Mouse (Mus musculus) bone marrow, adult 2 months (tissue): ENCODE results near the gene Fbln5. TPM values are rescaled to one million over a fixed set of nuclear protein-coding genes. Genes with fewer than 3 reads are reported as not detected.

Source experiments
- H3K27ac ChIP-seq: fragments of 200-500 bp; 2 replicates; pipeline ENCODE4 v1.5.1; 2012; ENCODE audit warnings: low read depth, mild to moderate bottlenecking, control low read depth, inconsistent platforms, low read length; ENCODE audit not compliant: control insufficient read depth, poor library complexity, insufficient read depth
- H3K4me1 ChIP-seq: fragments of 200-500 bp; 2 replicates; pipeline ENCODE4 v1.6.1; 2011; ENCODE audit warnings: low read length; ENCODE audit not compliant: control insufficient read depth, insufficient read depth
- H3K4me3 ChIP-seq: fragments of 200-500 bp; replicated peaks from 2 replicates; pipeline ENCODE3; 2011; ENCODE audit warnings: mild to moderate bottlenecking, low read depth, low read length, control low read depth; ENCODE audit not compliant: control insufficient read depth
- CTCF ChIP-seq: fragments of 200-500 bp; IDR thresholded peaks from 2 replicates; pipeline ENCODE4 v1.5.1; 2011; ENCODE audit warnings: low read length, control low read depth; ENCODE audit not compliant: control insufficient read depth, insufficient read depth
- POLR2A ChIP-seq: fragments of 200-500 bp; IDR thresholded peaks from 2 replicates; pipeline ENCODE4 v1.6.1; 2011; ENCODE audit warnings: low read depth, mild to moderate bottlenecking, control low read depth, low read length, borderline replicate concordance; ENCODE audit not compliant: control insufficient read depth
- WGBS: fragments of 180-500 bp; shearing (Covaris S2); methylation state at CpG from one replicate; pipeline ENCODE4 v1.1.7; 2018; 5-methylcytosine and 5-hydroxymethylcytosine counted together
- polyA plus RNA-seq: library from polyadenylated mRNA; stranded (reverse); fragments of >200 nt; gene quantifications from 2 replicates; pipeline ENCODE4 v1.2.4, GENCODE M21; 2011; ENCODE audit warnings: low replicate concordance; ENCODE audit not compliant: missing spikeins, insufficient read depth, insufficient read length

Fbln5 gene
- polyA plus RNA-seq, 1 experiment, result 19.7 TPM

- TF ChIP-seq CTCF (no peak), POLR2A (no peak)
- no peak overlapping the region for H3K27ac ChIP-seq
- 44% methylated on average over 6 of the region's 6 CpGs for WGBS
Observed at GRCm38 (mm10) chr12:101759440-101760045, 59.3 kb downstream of the Fbln5 start.

GRCm38 (mm10) chr12:101758698-101759097 is 60.2 kb downstream of the Fbln5 start:
- TF ChIP-seq CTCF (no peak), POLR2A (no peak)
- no peak overlapping the region for H3K4me3 ChIP-seq

More at GRCm38 (mm10) chr12:101759440-101760045, 59.3 kb downstream of the Fbln5 start:
- Histone ChIP-seq H3K4me1 (no peaks in the 10 kb centered on the region), H3K4me3 (no peak overlapping the region)

DNA sequence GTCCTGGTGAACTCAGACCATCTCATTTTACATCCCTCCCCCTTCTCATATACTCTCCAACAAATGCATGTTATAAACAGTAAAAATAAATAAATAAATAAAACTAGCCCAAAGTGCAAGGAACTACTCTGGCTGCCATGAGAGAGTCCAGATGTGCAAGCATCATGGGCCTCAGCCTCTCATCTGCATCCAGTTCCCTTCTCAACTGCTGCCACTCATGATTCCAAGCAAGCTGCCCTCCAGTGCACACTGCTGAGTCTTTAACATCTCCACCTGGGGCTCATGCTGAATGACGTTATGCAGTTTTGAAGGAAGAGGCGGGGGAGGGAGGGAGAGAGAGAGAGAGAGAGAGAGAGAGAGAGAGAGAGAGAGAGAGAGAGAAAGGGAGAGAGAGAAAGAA is 76.5 kb downstream of the Fbln5 start:
- no peak overlapping the region for H3K4me3 ChIP-seq
- H3K27ac ChIP-seq, result no peak overlapping the region
- 83% methylated on average over 2 of the region's 2 CpGs for WGBS
- TF ChIP-seq CTCF (no peak), POLR2A (no peak)
- H3K4me1 ChIP-seq, result no peaks in the 10 kb centered on the region

More at GRCm38 (mm10) chr12:101758698-101759097, 60.2 kb downstream of the Fbln5 start:
- no peak overlapping the region for H3K27ac ChIP-seq
- no peaks in the 10 kb centered on the region for H3K4me1 ChIP-seq

- TF ChIP-seq POLR2A (no peak), CTCF (no peak)
- H3K4me1 ChIP-seq, result no peaks in the 10 kb centered on the region
- no peak overlapping the region for H3K4me3 ChIP-seq
- WGBS, result 37% methylated on average over 2 of the region's 2 CpGs
- no peak overlapping the region for H3K27ac ChIP-seq
Observed at GRCm38 (mm10) chr12:101740486-101740885, 78.4 kb downstream of the Fbln5 start.

DNA sequence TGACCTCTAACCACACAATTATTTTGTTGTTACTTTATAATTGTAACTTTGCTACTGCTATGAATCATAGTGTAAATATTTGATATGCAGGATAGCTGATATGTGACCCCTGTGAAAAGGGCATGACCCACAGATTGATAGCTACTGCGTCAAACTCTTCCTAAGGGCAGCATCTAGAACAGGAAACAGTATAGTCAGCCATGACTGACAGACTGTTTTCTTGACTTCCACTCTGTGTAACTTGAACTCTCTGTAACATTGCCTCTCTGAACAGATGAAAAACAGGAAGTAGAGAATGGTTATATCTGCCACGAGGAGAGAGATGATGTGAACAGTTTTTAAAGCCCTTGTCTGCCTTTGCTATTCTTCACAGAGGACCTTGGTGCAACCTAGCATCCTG is 78.8 kb downstream of the Fbln5 start:
- WGBS, result 4% methylated on average over 2 of the region's 2 CpGs
- Histone ChIP-seq H3K4me1 (no peaks in the 10 kb centered on the region), H3K27ac (no peak overlapping the region), H3K4me3 (no peak overlapping the region)
- TF ChIP-seq CTCF (no peak), POLR2A (no peak)

DNA sequence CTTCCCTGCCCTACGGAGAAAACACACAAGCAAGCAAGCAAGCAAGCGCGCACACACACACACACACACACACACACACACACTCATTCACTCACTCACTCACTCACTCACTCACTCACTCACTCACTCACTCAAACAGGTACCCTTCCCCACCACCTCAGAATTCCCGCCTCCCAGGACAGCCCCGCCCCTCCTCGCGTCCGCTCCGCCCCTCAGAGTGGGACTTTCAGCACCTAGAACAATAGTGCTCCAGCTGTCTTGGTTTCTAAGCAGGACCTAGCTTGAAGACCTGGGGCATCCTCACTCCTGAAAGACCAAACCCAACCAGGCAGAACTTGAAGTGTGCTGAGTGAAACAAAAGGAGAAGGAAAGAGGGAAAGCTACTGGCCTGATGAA is 100.1 kb downstream of the Fbln5 start:
- 1% methylated on average over 9 of the region's 9 CpGs for WGBS
- Histone ChIP-seq H3K27ac (no peak overlapping the region), H3K4me3 (peak overlapping the region; percentile 32), H3K4me1 (no peaks in the 10 kb centered on the region)
- TF ChIP-seq CTCF (no peak), POLR2A (no peak)

GRCm38 (mm10) chr12:101718054-101718754 is 100.7 kb downstream of the Fbln5 start, which contains the start of gene Tc2n:
Gene Tc2n (minus strand): TSS chr12:101718523.
- no peak for TF ChIP-seq POLR2A
- TF ChIP-seq CTCF, result no peak
- peak within 1 kb of the TSS; percentile 32 for H3K4me3 ChIP-seq
- no peaks in the 10 kb centered on the region for H3K4me1 ChIP-seq
- under 1% methylated on average over 72 of the region's 75 CpGs for WGBS
- H3K27ac ChIP-seq, result no peak within 1 kb of the TSS

- WGBS, result 64% methylated on average over 3 of the region's 3 CpGs
- Histone ChIP-seq H3K4me3 (no peak overlapping the region), H3K4me1 (no peaks in the 10 kb centered on the region)
Observed at GRCm38 (mm10) chr12:101699176-101699575, 119.7 kb downstream of the Fbln5 start.

More at GRCm38 (mm10) chr12:101699176-101699575, 119.7 kb downstream of the Fbln5 start:
- TF ChIP-seq POLR2A (no peak), CTCF (no peak)
- no peak overlapping the region for H3K27ac ChIP-seq

Other genes starting within 250 kb of the Fbln5 start
- gene Tc2n, start 100.5 kb downstream of the Fbln5 start, polyA plus RNA-seq, result not detected in 2 replicates
- 7.9 and 17.8 TPM in 2 replicates for gene Trip11, start 94.2 kb upstream of the Fbln5 start, polyA plus RNA-seq
- gene Atxn3, start 139.2 kb upstream of the Fbln5 start, polyA plus RNA-seq, result 8.1 and 8.2 TPM in 2 replicates
- 14.4 and 19.7 TPM in 2 replicates for gene Cpsf2, start 156.9 kb upstream of the Fbln5 start, polyA plus RNA-seq